Mouse (Mus musculus) ES-Bruce4 (cell line): Measurements from ENCODE around the gene Sertad2. TPM values are rescaled to one million over a fixed set of nuclear protein-coding genes. Genes with fewer than 3 reads are reported as not detected.

Experiments used
- H3K27ac ChIP-seq: 2 replicates; pipeline ENCODE4 v1.5.1; 2012; ENCODE audit warnings: low read length, inconsistent platforms; ENCODE audit not compliant: insufficient read depth
- H3K27me3 ChIP-seq: 2 replicates; pipeline ENCODE4 v1.6.1; 2012; ENCODE audit warnings: mild to moderate bottlenecking, low read length, inconsistent platforms; ENCODE audit not compliant: control insufficient read depth, poor library complexity, insufficient read depth, severe bottlenecking
- H3K36me3 ChIP-seq: 2 replicates; pipeline ENCODE4 v1.6.1; 2012; ENCODE audit warnings: inconsistent platforms, mild to moderate bottlenecking, low read length, moderate library complexity; ENCODE audit not compliant: control insufficient read depth, poor library complexity, insufficient read depth, severe bottlenecking
- H3K4me1 ChIP-seq: one replicate; pipeline ENCODE4 v1.8.1; 2011; ENCODE audit warnings: low read length; ENCODE audit not compliant: control insufficient read depth, insufficient read depth
- H3K4me3 ChIP-seq: 2 replicates; pipeline ENCODE4 v1.5.1; 2011; ENCODE audit warnings: low read depth, mild to moderate bottlenecking, low read length
- H3K9ac ChIP-seq: 2 replicates; pipeline ENCODE4 v1.6.1; 2012; ENCODE audit warnings: low read depth, mild to moderate bottlenecking, inconsistent platforms; ENCODE audit not compliant: poor library complexity, severe bottlenecking
- H3K9me3 ChIP-seq: replicated peaks from 2 replicates; pipeline ENCODE4 v1.6.1; 2012; ENCODE audit warnings: mild to moderate bottlenecking, low read length, inconsistent platforms; ENCODE audit not compliant: control insufficient read depth, poor library complexity, insufficient read depth, severe bottlenecking
- CTCF ChIP-seq: IDR thresholded peaks from one replicate; pipeline ENCODE4 v1.8.1; 2011; ENCODE audit warnings: low read depth, low read length
- EP300 ChIP-seq: IDR thresholded peaks from 2 replicates; pipeline ENCODE4 v1.6.1; 2011; ENCODE audit warnings: low read depth, low read length; ENCODE audit not compliant: insufficient read depth
- POLR2A ChIP-seq: IDR thresholded peaks from one replicate; pipeline ENCODE4 v1.8.1; 2011; ENCODE audit warnings: low read length; ENCODE audit not compliant: insufficient read depth
- polyA plus RNA-seq: library from polyadenylated mRNA; stranded (reverse); fragments of >200 nt; gene quantifications from 2 replicates; pipeline ENCODE4 v1.2.4, GENCODE M21; 2011; ENCODE audit warnings: low read depth; ENCODE audit not compliant: missing spikeins, insufficient read depth, insufficient read length

The Sertad2 gene
- polyA plus RNA-seq, 1 experiment, result 23.1 TPM

GRCm38 (mm10) chr11:20594229-20595201 is 51.5 kb downstream of the Sertad2 start:
- no peak overlapping the region for H3K4me3 ChIP-seq
- TF ChIP-seq EP300 (no peak), POLR2A (no peak), CTCF (no peak)
- no peaks in the 10 kb centered on the region for H3K27me3 ChIP-seq
- no peaks in the 10 kb centered on the region for H3K36me3 ChIP-seq
- no peak overlapping the region for H3K9ac ChIP-seq
- H3K27ac ChIP-seq, result no peak overlapping the region
- no peaks in the 10 kb centered on the region for H3K9me3 ChIP-seq
- H3K4me1 ChIP-seq, result peaks cover 1% of the 10 kb centered on the region

- Histone ChIP-seq H3K27ac (no peak overlapping the region), H3K4me3 (no peak overlapping the region)
- TF ChIP-seq CTCF (no peak), EP300 (no peak), POLR2A (no peak)
Observed at GRCm38 (mm10) chr11:20603066-20603812, 60.2 kb downstream of the Sertad2 start.

GRCm38 (mm10) chr11:20604119-20604518 is 61.1 kb downstream of the Sertad2 start:
- Histone ChIP-seq H3K27me3 (no peaks in the 10 kb centered on the region; the same call in 1 of the 2 replicates), H3K4me1 (no peaks in the 10 kb centered on the region), H3K36me3 (no peaks in the 10 kb centered on the region), H3K9ac (no peak overlapping the region), H3K27ac (no peak overlapping the region), H3K4me3 (no peak overlapping the region), H3K9me3 (no peaks in the 10 kb centered on the region)
- TF ChIP-seq CTCF, result no peak
- no peak for TF ChIP-seq EP300
- no peak for TF ChIP-seq POLR2A

More at GRCm38 (mm10) chr11:20603066-20603812, 60.2 kb downstream of the Sertad2 start:
- Histone ChIP-seq H3K9ac (no peak overlapping the region), H3K27me3 (no peaks in the 10 kb centered on the region), H3K9me3 (no peaks in the 10 kb centered on the region), H3K4me1 (no peaks in the 10 kb centered on the region), H3K36me3 (no peaks in the 10 kb centered on the region)

GRCm38 (mm10) chr11:20605613-20606012 is 62.6 kb downstream of the Sertad2 start:
- no peaks in the 10 kb centered on the region for H3K36me3 ChIP-seq
- H3K4me1 ChIP-seq, result no peaks in the 10 kb centered on the region
- no peaks in the 10 kb centered on the region for H3K9me3 ChIP-seq
- no peak for TF ChIP-seq CTCF
- TF ChIP-seq POLR2A, result no peak
- no peak for TF ChIP-seq EP300
- no peak overlapping the region for H3K27ac ChIP-seq
- H3K27me3 ChIP-seq, result no peaks in the 10 kb centered on the region; the same call in 1 of the 2 replicates
- H3K9ac ChIP-seq, result no peak overlapping the region
- H3K4me3 ChIP-seq, result no peak overlapping the region

GRCm38 (mm10) chr11:20608442-20608841 is 65.4 kb downstream of the Sertad2 start:
- no peaks in the 10 kb centered on the region for H3K9me3 ChIP-seq
- TF ChIP-seq POLR2A (no peak), EP300 (no peak), CTCF (no peak)
- H3K4me3 ChIP-seq, result no peak overlapping the region
- H3K4me1 ChIP-seq, result no peaks in the 10 kb centered on the region
- no peak overlapping the region for H3K27ac ChIP-seq
- H3K27me3 ChIP-seq, result no peaks in the 10 kb centered on the region; the same call in 1 of the 2 replicates
- H3K36me3 ChIP-seq, result no peaks in the 10 kb centered on the region
- no peak overlapping the region for H3K9ac ChIP-seq

GRCm38 (mm10) chr11:20613223-20613622 is 70.2 kb downstream of the Sertad2 start:
- Histone ChIP-seq H3K4me1 (no peaks in the 10 kb centered on the region), H3K27me3 (no peaks in the 10 kb centered on the region; the same call in 1 of the 2 replicates), H3K4me3 (no peak overlapping the region), H3K9me3 (no peaks in the 10 kb centered on the region), H3K36me3 (no peaks in the 10 kb centered on the region), H3K27ac (no peak overlapping the region), H3K9ac (no peak overlapping the region)
- TF ChIP-seq EP300 (no peak), CTCF (no peak), POLR2A (no peak)
